ENCODE assay signal across 12 mouse cellular contexts in the genomic region with DNA sequence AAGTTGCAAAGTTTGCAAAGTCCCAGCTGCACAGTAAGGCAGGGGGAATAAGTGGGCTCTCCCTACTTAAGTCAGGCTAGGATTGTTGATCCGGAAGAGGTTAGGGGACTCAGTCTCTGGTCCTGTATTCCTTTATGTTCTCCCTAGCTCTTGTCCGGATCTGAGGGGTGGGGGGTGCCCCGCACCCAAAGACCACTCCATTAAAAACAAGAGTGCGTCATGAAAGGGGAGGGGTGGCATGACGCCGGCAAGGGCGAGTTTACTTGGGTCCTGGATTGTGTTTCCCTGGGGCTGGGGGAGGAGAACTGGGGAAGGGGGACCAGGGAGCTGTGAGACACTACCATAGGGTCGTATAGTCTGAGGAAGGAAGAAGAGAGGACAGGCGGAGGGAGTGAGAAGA. TPM values are rescaled to one million over a fixed set of nuclear protein-coding genes. Genes with fewer than 3 reads are reported as not detected.
DNase-seq lines count a peak whose midpoint lies in the region; ATAC-seq lines count a peak whose summit lies in the region.
"Had no signal": no experiment of that assay in that cellular context is flagged by ENCODE, and none has a peak within 500 bp of the region (broad histone marks: within the 10 kb centered on the region; RNA-seq: fewer than 3 reads in every experiment).

No protein-coding gene starts in this region.

- peak overlapping the region; percentile 98 for H3K9ac ChIP-seq in kidney, embryonic 16.5 days (replicated peaks; ENCODE audit: low read length)
- H3K9ac ChIP-seq in hindbrain, embryonic 14.5 days: peak overlapping the region; percentile 97
- peak overlapping the region; percentile 81 for H3K9ac ChIP-seq in intestine, embryonic 16.5 days (ENCODE audit: low read depth, low read length)
- peak overlapping the region; percentile 83 for H3K9ac ChIP-seq in neural tube, embryonic 15.5 days (replicated peaks)

- H3K27me3 ChIP-seq in kidney, embryonic 16.5 days (ENCODE audit: insufficient read depth, low read length): no peaks in the 10 kb centered on the region
- peaks cover 88% of the 10 kb centered on the region for H3K27me3 ChIP-seq in hindbrain, embryonic 14.5 days (ENCODE audit: control insufficient read depth, insufficient read depth, low read length)
- H3K27me3 ChIP-seq in intestine, embryonic 16.5 days (replicated peaks; ENCODE audit: control insufficient read depth, insufficient read depth, low read length): peaks cover 46% of the 10 kb centered on the region
- no peaks in the 10 kb centered on the region for H3K27me3 ChIP-seq in neural tube, embryonic 15.5 days (replicated peaks)

- H3K4me2 ChIP-seq in kidney, embryonic 16.5 days (replicated peaks; ENCODE audit: low read depth, low read length): peak overlapping the region; percentile 90
- H3K4me2 ChIP-seq in hindbrain, embryonic 14.5 days (replicated peaks): peak overlapping the region; percentile 77
- peak overlapping the region; percentile 78 for H3K4me2 ChIP-seq in intestine, embryonic 16.5 days (ENCODE audit: low read depth, low read length)
- peak overlapping the region; percentile 87 for H3K4me2 ChIP-seq in neural tube, embryonic 15.5 days

- no peak for DNase-seq in kidney, adult 8-10 months
- DNase-seq in hindbrain, embryonic 14.5 days (ENCODE audit: low spot score): no peak
- no peak for DNase-seq in right cerebral cortex, adult 18-20 months
- DNase-seq: cerebellum, postnatal 36 days; gastrocnemius, postnatal 25 days; right cerebral cortex, postnatal 25 days; thymus, adult 18-20 months had no signal

- no peaks in the 10 kb centered on the region for H3K9me3 ChIP-seq in kidney, embryonic 16.5 days (ENCODE audit: low read length)
- no peaks in the 10 kb centered on the region for H3K9me3 ChIP-seq in hindbrain, embryonic 14.5 days (ENCODE audit: control insufficient read depth, low read length)
- no peaks in the 10 kb centered on the region for H3K9me3 ChIP-seq in intestine, embryonic 16.5 days (ENCODE audit: control insufficient read depth, low read length)
- H3K9me3 ChIP-seq in neural tube, embryonic 15.5 days (replicated peaks): no peaks in the 10 kb centered on the region

- peaks cover 69% of the 10 kb centered on the region for H3K4me1 ChIP-seq in kidney, embryonic 16.5 days (ENCODE audit: insufficient read depth, low read length)
- H3K4me1 ChIP-seq in hindbrain, embryonic 14.5 days (replicated peaks; ENCODE audit: control insufficient read depth, insufficient read depth, low read length): no peaks in the 10 kb centered on the region
- H3K4me1 ChIP-seq in intestine, embryonic 16.5 days (ENCODE audit: control insufficient read depth, insufficient read depth, low read length): peaks cover 28% of the 10 kb centered on the region
- peaks cover 62% of the 10 kb centered on the region for H3K4me1 ChIP-seq in neural tube, embryonic 15.5 days

- peaks cover 5% of the 10 kb centered on the region; the same call in 1 of the 2 replicates for H3K36me3 ChIP-seq in kidney, embryonic 16.5 days (ENCODE audit: insufficient read depth, low read length)
- no peaks in the 10 kb centered on the region for H3K36me3 ChIP-seq in hindbrain, embryonic 14.5 days (replicated peaks; ENCODE audit: control insufficient read depth, insufficient read depth)
- no peaks in the 10 kb centered on the region for H3K36me3 ChIP-seq in intestine, embryonic 16.5 days (ENCODE audit: control insufficient read depth, insufficient read depth, low read length)
- no peaks in the 10 kb centered on the region for H3K36me3 ChIP-seq in neural tube, embryonic 15.5 days

- WGBS in kidney, embryonic 16.5 days: 7% methylated on average over 9 of the region's 9 CpGs
- WGBS in hindbrain, embryonic 14.5 days: under 1% methylated on average over 9 of the region's 9 CpGs
- WGBS in intestine, embryonic 16.5 days: 6% methylated on average over 9 of the region's 9 CpGs
- WGBS in neural tube, embryonic 15.5 days: under 1% methylated on average over 9 of the region's 9 CpGs

- ATAC-seq in kidney, embryonic 16.5 days (ENCODE audit: low FRiP score, low TSS enrichment): no peak
- no peak for ATAC-seq in hindbrain, embryonic 14.5 days (ENCODE audit: low FRiP score)
- ATAC-seq in intestine, embryonic 16.5 days: no peak
- ATAC-seq in neural tube, embryonic 15.5 days (ENCODE audit: low FRiP score): no peak
- ATAC-seq in monocyte, adult 5-6 weeks (replicated peaks; ENCODE audit: insufficient number of reproducible peaks, low FRiP score, low TSS enrichment, poor library complexity, severe bottlenecking): no peak

- peak overlapping the region; percentile 99 for H3K27ac ChIP-seq in kidney, embryonic 16.5 days (ENCODE audit: low read length)
- peak overlapping the region; percentile 85 for H3K27ac ChIP-seq in hindbrain, embryonic 14.5 days
- no peak overlapping the region for H3K27ac ChIP-seq in intestine, embryonic 16.5 days (ENCODE audit: low read length)
- H3K27ac ChIP-seq in neural tube, embryonic 15.5 days (replicated peaks): peak overlapping the region; percentile 99
- H3K27ac ChIP-seq: left cerebral cortex, adult 2 months had no signal

- H3K4me3 ChIP-seq in kidney, embryonic 16.5 days (ENCODE audit: low read length): peak overlapping the region; percentile 71
- peak overlapping the region; percentile 48 for H3K4me3 ChIP-seq in hindbrain, embryonic 14.5 days (replicated peaks; ENCODE audit: low read length)
- H3K4me3 ChIP-seq in intestine, embryonic 16.5 days (ENCODE audit: low read length): peak overlapping the region; percentile 60
- peak overlapping the region; percentile 60 for H3K4me3 ChIP-seq in neural tube, embryonic 15.5 days (replicated peaks)
- H3K4me3 ChIP-seq: left cerebral cortex, adult 2 months had no signal

RNA-seq across cellular contexts. Expression of a gene that starts 3.4 kb away (rescaled TPM):
- polyA plus RNA-seq in kidney, embryonic 16.5 days (2015; fragmentation: Nextera tagmentation; extraction: Ambion mirVana): 19.2 and 24.3 TPM in 2 replicates
- polyA plus RNA-seq in hindbrain, embryonic 14.5 days (2014; fragmentation: Nextera tagmentation; extraction: Ambion mirVana): 140 and 157 TPM in 2 replicates
- 26.4 and 28.7 TPM in 2 replicates for polyA plus RNA-seq in intestine, embryonic 16.5 days (2015; fragmentation: Nextera tagmentation; extraction: Ambion mirVana)
- polyA plus RNA-seq in neural tube, embryonic 15.5 days (2015; fragmentation: Nextera tagmentation; extraction: Ambion mirVana): 39.5 and 106 TPM in 2 replicates
- total RNA-seq in monocyte, adult 5-6 weeks (2017): not detected in 3 replicates
- total RNA-seq: left cerebral cortex, adult 2 months had no signal

RNA-seq across cellular contexts. Expression of a gene that starts 7.5 kb away (rescaled TPM):
- polyA plus RNA-seq in kidney, embryonic 16.5 days (2015; fragmentation: Nextera tagmentation; extraction: Ambion mirVana): 50.3 and 55.7 TPM in 2 replicates
- 71.4 and 90.1 TPM in 2 replicates for polyA plus RNA-seq in hindbrain, embryonic 14.5 days (2014; fragmentation: Nextera tagmentation; extraction: Ambion mirVana)
- polyA plus RNA-seq in intestine, embryonic 16.5 days (2015; fragmentation: Nextera tagmentation; extraction: Ambion mirVana): 11.1 and 11.3 TPM in 2 replicates
- polyA plus RNA-seq in neural tube, embryonic 15.5 days (2015; fragmentation: Nextera tagmentation; extraction: Ambion mirVana): 109 and 135 TPM in 2 replicates
- total RNA-seq in monocyte, adult 5-6 weeks (2017): not detected in 3 replicates
- total RNA-seq: left cerebral cortex, adult 2 months had no signal

RNA-seq across cellular contexts. Expression of a gene that starts 13.4 kb away (rescaled TPM):
- polyA plus RNA-seq in kidney, embryonic 16.5 days (2015; fragmentation: Nextera tagmentation; extraction: Ambion mirVana): 60.9 and 68.3 TPM in 2 replicates
- 40.8 and 45.6 TPM in 2 replicates for polyA plus RNA-seq in hindbrain, embryonic 14.5 days (2014; fragmentation: Nextera tagmentation; extraction: Ambion mirVana)
- polyA plus RNA-seq in intestine, embryonic 16.5 days (2015; fragmentation: Nextera tagmentation; extraction: Ambion mirVana): 10.0 and 11.3 TPM in 2 replicates
- 101 and 115 TPM in 2 replicates for polyA plus RNA-seq in neural tube, embryonic 15.5 days (2015; fragmentation: Nextera tagmentation; extraction: Ambion mirVana)
- total RNA-seq in monocyte, adult 5-6 weeks (2017): not detected in 3 replicates
- total RNA-seq: left cerebral cortex, adult 2 months had no signal

RNA-seq across cellular contexts. Expression of a gene that starts 18.1 kb away (rescaled TPM):
- polyA plus RNA-seq in kidney, embryonic 16.5 days (2015; fragmentation: Nextera tagmentation; extraction: Ambion mirVana): 9.5 and 12.9 TPM in 2 replicates
- 41.2 and 50.6 TPM in 2 replicates for polyA plus RNA-seq in hindbrain, embryonic 14.5 days (2014; fragmentation: Nextera tagmentation; extraction: Ambion mirVana)
- 0.71 and 0.97 TPM in 2 replicates for polyA plus RNA-seq in intestine, embryonic 16.5 days (2015; fragmentation: Nextera tagmentation; extraction: Ambion mirVana)
- 63.1 and 71.8 TPM in 2 replicates for polyA plus RNA-seq in neural tube, embryonic 15.5 days (2015; fragmentation: Nextera tagmentation; extraction: Ambion mirVana)
- not detected in 3 replicates for total RNA-seq in monocyte, adult 5-6 weeks (2017)
- total RNA-seq: left cerebral cortex, adult 2 months had no signal

RNA-seq across cellular contexts. Expression of a gene that starts 18.3 kb away (rescaled TPM):
- polyA plus RNA-seq in kidney, embryonic 16.5 days (2015; fragmentation: Nextera tagmentation; extraction: Ambion mirVana): 4.1 and 6.2 TPM in 2 replicates
- polyA plus RNA-seq in hindbrain, embryonic 14.5 days (2014; fragmentation: Nextera tagmentation; extraction: Ambion mirVana): 4.0 and 5.4 TPM in 2 replicates
- polyA plus RNA-seq in intestine, embryonic 16.5 days (2015; fragmentation: Nextera tagmentation; extraction: Ambion mirVana): 1.8 and 2.0 TPM in 2 replicates
- 3.7 and 5.0 TPM in 2 replicates for polyA plus RNA-seq in neural tube, embryonic 15.5 days (2015; fragmentation: Nextera tagmentation; extraction: Ambion mirVana)
- total RNA-seq in monocyte, adult 5-6 weeks (2017): 4.7 to 6.6 TPM (median 5.2 TPM) in 3 replicates
- total RNA-seq: left cerebral cortex, adult 2 months had no signal
